Mouse (Mus musculus) cerebellum, adult (tissue): ENCODE data around the gene Tanc2.

Experiments
- ATAC-seq: cut with Nextera tagmentation; 2 replicates; pipeline ENCODE4 v1.9.2; 2017; ENCODE audit warnings: mild to moderate bottlenecking, moderate library complexity, mixed read lengths; ENCODE audit not compliant: insufficient number of reproducible peaks, low FRiP score, low TSS enrichment

Gene Tanc2

DNA sequence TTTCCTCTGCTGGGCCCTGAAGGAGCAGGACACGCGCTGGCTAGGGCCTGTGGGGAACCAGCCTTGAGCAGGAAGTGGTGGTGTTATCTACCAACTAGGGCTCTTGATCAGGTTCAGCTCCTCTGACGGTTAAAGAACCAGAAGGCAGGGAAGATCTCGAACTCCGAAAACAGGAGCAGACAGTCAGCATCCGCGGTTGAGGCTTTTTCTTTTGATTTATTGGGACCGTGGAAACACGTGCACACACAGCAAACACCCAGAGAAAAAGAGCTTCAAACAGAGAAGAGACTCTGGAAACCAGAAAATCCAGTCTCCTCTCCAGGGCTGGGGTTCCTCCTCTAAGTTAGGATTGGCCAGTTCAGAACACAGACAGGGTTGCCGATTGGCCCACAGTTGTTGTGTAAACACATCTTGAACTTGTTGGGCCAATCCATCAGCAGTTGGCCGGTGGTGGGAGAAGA is 356.9 kb downstream of the Tanc2 start:
- no peak for ATAC-seq

GRCm38 (mm10) chr11:105948255-105948654 is 358.5 kb downstream of the Tanc2 start:
- ATAC-seq, result no peak

- no peak for ATAC-seq
These were observed 360.7 kb downstream of the Tanc2 start for GRCm38 (mm10) chr11:105950519-105950918.

DNA sequence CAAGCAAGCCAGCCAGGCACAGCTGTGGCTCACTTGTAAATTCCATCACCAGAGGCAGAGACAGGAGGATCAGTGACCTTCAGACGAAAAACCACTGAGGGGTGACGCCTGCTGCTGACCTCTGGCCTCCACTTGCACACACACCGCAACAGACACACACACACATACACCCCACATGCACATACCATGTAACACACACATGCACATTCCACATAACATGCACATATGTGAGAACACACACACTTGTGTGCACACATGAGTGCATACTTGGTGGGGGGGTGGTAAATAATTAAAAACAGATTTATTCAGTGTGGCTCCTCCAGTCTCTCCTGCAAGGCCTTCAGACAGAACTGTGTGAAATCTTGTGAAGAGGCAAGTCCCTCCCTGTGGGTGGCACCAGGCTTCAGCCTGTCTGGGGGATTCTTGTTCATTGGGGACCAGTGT is 361.8 kb downstream of the Tanc2 start:
- ATAC-seq, result no peak

DNA sequence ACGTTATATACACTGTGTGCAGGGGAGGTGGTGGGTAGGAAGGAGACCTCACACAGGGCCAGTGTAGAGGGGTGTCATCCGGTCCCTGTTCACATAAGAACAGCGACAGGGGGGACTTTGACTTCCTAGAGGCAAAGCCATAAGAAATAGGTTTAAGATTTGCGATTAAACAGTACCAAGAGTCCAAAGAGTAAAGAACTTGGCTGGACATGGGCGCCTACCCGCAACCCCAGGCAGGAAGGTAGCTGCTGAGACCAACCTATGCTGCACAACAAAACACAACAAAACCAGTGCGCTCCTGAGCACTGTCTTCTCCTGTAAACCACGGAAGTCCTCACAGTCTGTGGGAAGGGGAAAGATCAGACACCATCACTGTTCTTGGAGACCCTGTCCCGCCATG is 362.3 kb downstream of the Tanc2 start:
- ATAC-seq, result no peak

DNA sequence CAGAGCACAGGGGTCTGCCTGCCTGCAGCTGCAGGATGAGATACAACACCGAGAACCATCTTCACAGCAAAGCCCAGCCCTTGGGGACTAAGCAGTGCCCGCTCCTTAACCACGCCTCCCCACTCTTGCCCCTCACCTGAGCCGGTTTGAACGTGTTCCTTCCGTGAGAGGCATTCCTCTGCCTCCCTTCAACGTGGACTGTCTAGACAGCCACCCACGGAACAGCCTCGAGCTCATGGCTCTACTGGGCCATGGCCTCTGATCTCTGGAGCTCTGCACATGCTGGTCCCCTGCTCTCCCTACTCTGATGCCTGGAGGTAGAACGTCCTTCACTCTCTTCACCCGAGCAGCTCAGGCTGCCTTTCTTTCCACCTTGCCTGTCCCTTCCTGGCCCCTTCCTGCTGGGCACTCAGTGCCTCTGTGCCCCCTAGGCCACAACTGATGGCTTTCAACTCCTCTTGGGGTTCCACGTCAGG is 363.2 kb downstream of the Tanc2 start, which contains the start of gene Cyb561:
Gene Cyb561, minus strand, starts transcription at position 426 of the 476 bp plus-strand sequence.
- ATAC-seq, result no peak

DNA sequence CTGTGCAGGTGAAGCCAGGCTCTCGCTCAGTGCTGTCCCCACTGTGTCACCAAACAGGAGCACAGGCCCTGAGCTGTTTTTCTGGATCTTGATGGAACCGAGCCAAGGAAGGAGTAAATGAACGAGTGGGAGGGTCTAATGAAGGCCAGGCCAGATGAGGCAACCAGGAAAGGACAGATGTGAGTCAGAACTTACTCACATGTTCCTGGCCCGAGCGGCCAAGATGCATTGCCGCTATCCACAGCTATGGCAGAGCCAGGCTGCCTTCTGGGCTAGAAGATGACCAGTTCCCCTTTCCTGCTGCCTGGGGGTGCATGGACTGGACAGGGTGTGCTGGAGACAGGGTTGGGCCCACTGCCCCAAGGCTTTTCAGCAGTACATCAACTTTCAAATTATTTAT is 363.6 kb downstream of the Tanc2 start:
- ATAC-seq, result no peak

GRCm38 (mm10) chr11:105955815-105956430 is 366.1 kb downstream of the Tanc2 start:
- no peak for ATAC-seq

DNA sequence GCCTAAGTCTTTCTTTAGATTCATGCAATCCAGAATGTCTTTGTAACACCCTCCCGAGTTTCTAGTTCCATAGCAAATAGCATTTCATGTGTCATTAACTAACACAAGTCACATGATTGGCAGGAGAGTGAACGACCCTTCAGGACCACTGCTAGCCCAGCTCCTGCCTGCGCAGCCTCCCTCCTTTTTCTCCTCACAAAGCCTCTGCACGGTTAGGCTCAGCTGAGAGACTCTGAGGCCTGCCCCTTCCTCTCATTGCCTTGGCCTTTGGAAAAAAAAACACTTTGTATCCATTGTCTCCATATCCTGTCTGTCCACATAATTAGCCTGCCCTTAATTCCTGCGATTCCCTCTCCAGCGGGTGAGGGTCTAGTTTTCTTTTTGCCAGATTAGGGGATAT is 367.7 kb downstream of the Tanc2 start:
- ATAC-seq, result no peak

- ATAC-seq, result no peak
These were observed 368.8 kb downstream of the Tanc2 start for GRCm38 (mm10) chr11:105958566-105958965.

- ATAC-seq, result no peak
These were observed 369.6 kb downstream of the Tanc2 start for GRCm38 (mm10) chr11:105959355-105959754.

DNA sequence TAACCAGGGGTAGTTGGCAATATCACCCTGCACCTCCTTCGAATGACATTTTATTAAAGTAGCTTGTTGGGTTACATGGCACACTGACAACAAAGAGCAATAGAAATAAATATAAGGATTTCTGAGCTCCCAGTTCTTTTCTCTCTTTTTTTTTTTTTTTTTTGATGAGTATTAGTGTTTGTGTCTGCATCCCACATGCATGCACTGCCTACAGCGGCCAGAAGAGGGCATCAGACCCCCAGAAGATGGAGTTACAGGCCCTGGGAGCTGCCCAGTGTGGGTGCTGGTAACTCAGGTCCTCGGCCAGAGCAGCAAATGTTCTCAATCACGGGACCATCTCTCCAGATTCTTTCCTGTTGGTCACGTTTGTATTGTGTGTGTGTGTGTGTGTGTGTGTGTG is 374.9 kb downstream of the Tanc2 start:
- ATAC-seq, result no peak

- ATAC-seq, result no peak
These were observed 376.5 kb downstream of the Tanc2 start for GRCm38 (mm10) chr11:105966288-105966687.

GRCm38 (mm10) chr11:105967741-105968574 is 378.2 kb downstream of the Tanc2 start, which contains the start of gene Ace:
TSS of gene Ace (plus strand) at chr11:105967945.
- ATAC-seq, result no peak; the same call in 1 of the 2 replicates

DNA sequence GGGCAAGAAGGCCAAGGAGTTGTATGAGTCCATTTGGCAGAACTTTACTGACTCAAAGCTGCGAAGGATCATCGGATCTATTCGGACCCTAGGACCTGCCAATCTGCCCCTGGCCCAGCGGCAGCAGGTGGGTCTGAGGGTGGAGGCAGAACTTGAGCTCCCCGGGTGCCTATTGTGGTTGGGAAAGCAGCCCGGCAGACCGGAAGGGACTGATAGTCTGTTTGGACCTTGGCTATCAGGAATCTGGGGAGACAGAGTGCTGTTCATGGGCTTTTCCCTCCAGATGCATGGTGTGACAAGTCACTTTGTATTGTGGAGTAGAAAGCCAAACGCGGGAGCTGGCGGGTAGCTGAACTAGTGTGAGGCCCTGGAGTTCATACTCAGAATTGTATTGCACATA is 379.2 kb downstream of the Tanc2 start:
- ATAC-seq, result no peak

DNA sequence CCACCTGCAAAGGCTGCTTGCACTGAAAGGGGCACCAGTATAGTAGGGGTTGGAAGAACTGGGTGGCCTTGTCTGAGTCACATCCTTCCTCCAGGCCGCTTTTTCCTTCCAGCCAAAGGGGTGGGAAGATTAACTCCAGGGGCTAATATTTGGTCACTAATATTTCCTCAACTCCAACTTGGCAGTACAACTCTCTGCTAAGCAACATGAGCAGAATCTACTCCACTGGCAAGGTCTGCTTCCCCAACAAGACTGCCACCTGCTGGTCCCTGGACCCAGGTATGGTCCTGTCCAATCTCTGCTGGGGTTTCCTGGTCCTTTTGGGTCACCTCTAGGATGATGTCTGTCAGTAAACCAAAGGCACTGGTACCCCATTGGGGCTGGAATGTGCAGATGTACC is 379.7 kb downstream of the Tanc2 start:
- no peak for ATAC-seq

GRCm38 (mm10) chr11:105974593-105974992 is 384.8 kb downstream of the Tanc2 start:
- no peak for ATAC-seq

GRCm38 (mm10) chr11:105975050-105975449 is 385.3 kb downstream of the Tanc2 start:
- ATAC-seq, result peak; percentile 54; the same call in 1 of the 2 replicates

GRCm38 (mm10) chr11:105975636-105976035 is 385.9 kb downstream of the Tanc2 start:
- no peak for ATAC-seq

DNA sequence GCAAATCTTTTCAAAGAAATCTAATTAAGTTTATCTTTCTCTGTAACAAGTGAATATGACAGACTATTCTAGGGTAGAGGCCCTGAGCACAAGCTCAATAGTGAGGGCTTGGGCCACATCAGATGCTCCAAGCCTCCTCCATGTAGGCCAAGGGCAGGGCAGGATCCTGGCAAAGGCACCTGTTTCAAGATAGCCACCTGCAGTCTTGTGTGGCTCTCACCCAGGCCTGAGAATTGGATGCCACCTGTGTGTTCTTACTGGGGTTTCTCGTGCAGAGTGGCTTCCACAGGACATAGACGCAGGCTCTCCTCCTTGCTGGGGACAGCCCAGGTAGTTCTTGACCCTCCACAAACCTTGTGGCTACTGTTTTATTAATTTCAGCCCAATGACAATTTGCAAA is 388.4 kb downstream of the Tanc2 start:
- peak; percentile 59; the same call in 1 of the 2 replicates for ATAC-seq

DNA sequence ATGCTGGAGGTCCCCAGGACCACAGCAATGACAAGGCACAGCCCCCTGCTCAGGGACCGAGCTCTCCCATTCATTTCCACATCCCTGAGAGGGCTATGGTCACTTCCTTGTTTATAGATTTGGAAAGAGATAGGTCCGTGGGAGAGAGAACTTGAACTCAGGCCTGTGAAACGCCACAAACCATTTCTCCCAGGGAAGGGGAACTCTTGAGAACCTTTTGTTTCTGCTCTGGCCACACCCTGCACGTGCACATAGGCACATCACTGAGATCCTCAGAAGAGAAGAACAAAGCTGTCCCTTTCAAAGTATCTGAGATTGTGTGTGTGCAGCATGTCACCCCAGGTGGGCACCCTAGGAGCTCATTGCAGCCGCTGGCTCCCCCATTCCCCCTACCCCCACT is 388.8 kb downstream of the Tanc2 start:
- ATAC-seq, result no peak
